Mouse (Mus musculus) liver, embryonic 14 days (tissue): Measurements from ENCODE around the gene Gm21822. TPM values are rescaled to one million over a fixed set of nuclear protein-coding genes. Genes with fewer than 3 reads are reported as not detected.

ENCODE experiments used
- polyA plus RNA-seq: library from polyadenylated mRNA; depleted of rRNA; stranded (reverse); fragments of >200 nt; gene quantifications from 2 replicates; pipeline ENCODE4 v1.2.3, GENCODE M21; 2012; rRNA removed

The Gm21822 gene
- polyA plus RNA-seq, result not detected in 2 replicates

DNA sequence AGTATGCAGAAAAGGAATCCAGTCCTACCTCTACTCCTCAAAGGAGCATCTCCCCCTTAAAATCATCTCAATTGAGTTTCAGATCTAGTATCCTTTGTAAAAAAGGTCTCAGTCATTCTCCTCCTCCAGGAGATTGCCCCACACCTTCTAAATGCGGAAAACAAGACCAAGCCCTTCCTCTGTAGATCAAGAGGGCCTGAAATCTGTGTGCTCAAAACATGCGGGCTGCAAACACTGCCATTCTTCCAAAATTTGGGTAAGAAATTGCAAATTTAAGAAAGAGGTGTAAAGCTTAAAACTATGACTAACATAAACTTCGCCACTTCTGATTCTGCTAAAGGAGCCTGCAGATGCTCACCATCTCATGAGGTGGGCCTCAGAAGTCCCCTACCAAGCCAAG, at the start of gene Gm21822:
Gm21822 (plus strand) TSS at position 301 of the 400 bp plus-strand sequence.

